Mouse (Mus musculus): Measurements from ENCODE around the gene Golga2. TPM values are rescaled to one million over a fixed set of nuclear protein-coding genes. Genes with fewer than 3 reads are reported as not detected.

Gene Golga2
- polyA plus RNA-seq, 1 experiment from 2014 or later = 20.2 TPM

- Histone ChIP-seq H3K4me3 (ENCODE audit: low read depth, low read length) (no peak overlapping the region), H3K4me1 (replicated peaks; ENCODE audit: control insufficient read depth, insufficient read depth, low read length) (peaks cover 10% of the 10 kb centered on the region), H3K9me3 (ENCODE audit: control insufficient read depth, low read length) (no peaks in the 10 kb centered on the region), H3K27me3 (replicated peaks; ENCODE audit: control insufficient read depth, insufficient read depth, low read length) (no peaks in the 10 kb centered on the region), H3K9ac (ENCODE audit: low read length) (no peak overlapping the region), H3K4me2 (ENCODE audit: low read length) (no peak overlapping the region), H3K36me3 (ENCODE audit: control insufficient read depth, insufficient read depth, low read length) (no peaks in the 10 kb centered on the region), H3K27ac (ENCODE audit: low read depth) (no peak overlapping the region)
- WGBS = 59% methylated on average over 13 of the region's 13 CpGs
- no peak for ATAC-seq (replicated peaks; ENCODE audit: low FRiP score, low TSS enrichment, low read depth)
- no peak for DNase-seq (ENCODE audit: low spot score)
These were observed 63.4 kb downstream of the Golga2 start for GRCm38 (mm10) chr2:32350471-32351051.

GRCm38 (mm10) chr2:32351471-32351961 is 64.3 kb downstream of the Golga2 start:
- H3K4me1 ChIP-seq (replicated peaks; ENCODE audit: control insufficient read depth, insufficient read depth, low read length) = peaks cover 10% of the 10 kb centered on the region
- H3K36me3 ChIP-seq (ENCODE audit: control insufficient read depth, insufficient read depth, low read length) = no peaks in the 10 kb centered on the region
- no peak for DNase-seq (ENCODE audit: low spot score)
- no peak overlapping the region for H3K27ac ChIP-seq (ENCODE audit: low read depth)
- peak overlapping the region; percentile 68 for H3K4me3 ChIP-seq (ENCODE audit: low read depth, low read length)
- peak overlapping the region; percentile 94 for H3K4me2 ChIP-seq (ENCODE audit: low read length)
- H3K9ac ChIP-seq (ENCODE audit: low read length) = peak overlapping the region; percentile 77
- ATAC-seq (replicated peaks; ENCODE audit: low FRiP score, low TSS enrichment, low read depth) = no peak
- H3K9me3 ChIP-seq (ENCODE audit: control insufficient read depth, low read length) = no peaks in the 10 kb centered on the region
- 50% methylated on average over 9 of the region's 9 CpGs for WGBS
- H3K27me3 ChIP-seq (replicated peaks; ENCODE audit: control insufficient read depth, insufficient read depth, low read length) = no peaks in the 10 kb centered on the region

- Histone ChIP-seq H3K9ac (ENCODE audit: low read length) (peak within 1 kb of the TSS; percentile 77), H3K9me3 (ENCODE audit: control insufficient read depth, low read length) (no peaks in the 10 kb centered on the region), H3K4me1 (replicated peaks; ENCODE audit: control insufficient read depth, insufficient read depth, low read length) (peaks cover 10% of the 10 kb centered on the region), H3K4me3 (ENCODE audit: low read depth, low read length) (peak within 1 kb of the TSS; percentile 68), H3K4me2 (ENCODE audit: low read length) (peak within 1 kb of the TSS; percentile 94), H3K36me3 (ENCODE audit: control insufficient read depth, insufficient read depth, low read length) (no peaks in the 10 kb centered on the region), H3K27ac (ENCODE audit: low read depth) (peak within 1 kb of the TSS; percentile 33; the same call in 1 of the 2 replicates), H3K27me3 (replicated peaks; ENCODE audit: control insufficient read depth, insufficient read depth, low read length) (no peaks in the 10 kb centered on the region)
- WGBS = 2% methylated on average over 26 of the region's 52 CpGs
- peak; percentile 26 for ATAC-seq (replicated peaks; ENCODE audit: low FRiP score, low TSS enrichment, low read depth)
- DNase-seq (ENCODE audit: low spot score) = peak; percentile 70
These were observed 65.2 kb downstream of the Golga2 start, which contains the start of gene Ciz1 for GRCm38 (mm10) chr2:32352151-32353006. Gene Ciz1 (plus strand): TSS chr2:32352327.

- under 1% methylated on average over 56 of the region's 63 CpGs for WGBS
These were observed 65.9 kb downstream of the Golga2 start, which contains the start of gene Dnm1 for GRCm38 (mm10) chr2:32353007-32353542. Gene Dnm1 (minus strand): TSS chr2:32353338.

GRCm38 (mm10) chr2:32353836-32354235 is 66.7 kb downstream of the Golga2 start:
- ATAC-seq (replicated peaks; ENCODE audit: low FRiP score, low TSS enrichment, low read depth) = no peak
- no peak for DNase-seq (ENCODE audit: low spot score)
- H3K36me3 ChIP-seq (ENCODE audit: control insufficient read depth, insufficient read depth, low read length) = no peaks in the 10 kb centered on the region
- WGBS = 47% methylated on average over 6 of the region's 6 CpGs
- H3K9me3 ChIP-seq (ENCODE audit: control insufficient read depth, low read length) = no peaks in the 10 kb centered on the region
- H3K4me3 ChIP-seq (ENCODE audit: low read depth, low read length) = no peak overlapping the region
- H3K4me1 ChIP-seq (replicated peaks; ENCODE audit: control insufficient read depth, insufficient read depth, low read length) = peaks cover 10% of the 10 kb centered on the region
- H3K27ac ChIP-seq (ENCODE audit: low read depth) = peak overlapping the region; percentile 76
- H3K4me2 ChIP-seq (ENCODE audit: low read length) = peak overlapping the region; percentile 94
- peak overlapping the region; percentile 1; the same call in 1 of the 2 replicates for H3K9ac ChIP-seq (ENCODE audit: low read length)
- no peaks in the 10 kb centered on the region for H3K27me3 ChIP-seq (replicated peaks; ENCODE audit: control insufficient read depth, insufficient read depth, low read length)

More at GRCm38 (mm10) chr2:32353007-32353542, 65.9 kb downstream of the Golga2 start, which contains the start of gene Dnm1:
- peaks cover 10% of the 10 kb centered on the region for H3K4me1 ChIP-seq (replicated peaks; ENCODE audit: control insufficient read depth, insufficient read depth, low read length)
- H3K27ac ChIP-seq (ENCODE audit: low read depth) = peak within 1 kb of the TSS; percentile 76
- H3K4me3 ChIP-seq (ENCODE audit: low read depth, low read length) = peak within 1 kb of the TSS; percentile 68
- DNase-seq (ENCODE audit: low spot score) (peak; percentile 98), ATAC-seq (replicated peaks; ENCODE audit: low FRiP score, low TSS enrichment, low read depth) (peak; percentile 59)
- H3K9ac ChIP-seq (ENCODE audit: low read length) = peak within 1 kb of the TSS; percentile 77
- peak within 1 kb of the TSS; percentile 94 for H3K4me2 ChIP-seq (ENCODE audit: low read length)
- no peaks in the 10 kb centered on the region for H3K27me3 ChIP-seq (replicated peaks; ENCODE audit: control insufficient read depth, insufficient read depth, low read length)
- no peaks in the 10 kb centered on the region for H3K36me3 ChIP-seq (ENCODE audit: control insufficient read depth, insufficient read depth, low read length)
- no peaks in the 10 kb centered on the region for H3K9me3 ChIP-seq (ENCODE audit: control insufficient read depth, low read length)

- Histone ChIP-seq H3K4me3 (ENCODE audit: low read depth, low read length) (no peak overlapping the region), H3K36me3 (ENCODE audit: control insufficient read depth, insufficient read depth, low read length) (no peaks in the 10 kb centered on the region), H3K4me2 (ENCODE audit: low read length) (no peak overlapping the region; the same call in 1 of the 2 replicates), H3K4me1 (replicated peaks; ENCODE audit: control insufficient read depth, insufficient read depth, low read length) (peaks cover 10% of the 10 kb centered on the region), H3K27ac (ENCODE audit: low read depth) (peak overlapping the region; percentile 76), H3K9ac (ENCODE audit: low read length) (no peak overlapping the region), H3K9me3 (ENCODE audit: control insufficient read depth, low read length) (no peaks in the 10 kb centered on the region), H3K27me3 (replicated peaks; ENCODE audit: control insufficient read depth, insufficient read depth, low read length) (no peaks in the 10 kb centered on the region)
- no peak for DNase-seq (ENCODE audit: low spot score)
- WGBS = 88% methylated on average over 3 of the region's 3 CpGs
- peak; percentile 20; the same call in 1 of the 2 replicates for ATAC-seq (replicated peaks; ENCODE audit: low FRiP score, low TSS enrichment, low read depth)
These were observed 67.2 kb downstream of the Golga2 start for GRCm38 (mm10) chr2:32354336-32354895.

- H3K27me3 ChIP-seq (replicated peaks; ENCODE audit: control insufficient read depth, insufficient read depth, low read length) = peaks cover 3% of the 10 kb centered on the region; the same call in 1 of the 2 replicates
These were observed 69.0 kb downstream of the Golga2 start for GRCm38 (mm10) chr2:32356216-32356615.

More at GRCm38 (mm10) chr2:32356216-32356615, 69.0 kb downstream of the Golga2 start:
- WGBS = 77% methylated on average over 10 of the region's 10 CpGs
- no peak overlapping the region for H3K9ac ChIP-seq (ENCODE audit: low read length)
- DNase-seq (ENCODE audit: low spot score) = no peak
- ATAC-seq (replicated peaks; ENCODE audit: low FRiP score, low TSS enrichment, low read depth) = no peak
- no peaks in the 10 kb centered on the region for H3K36me3 ChIP-seq (ENCODE audit: control insufficient read depth, insufficient read depth, low read length)
- H3K9me3 ChIP-seq (ENCODE audit: control insufficient read depth, low read length) = no peaks in the 10 kb centered on the region
- peaks cover 11% of the 10 kb centered on the region for H3K4me1 ChIP-seq (replicated peaks; ENCODE audit: control insufficient read depth, insufficient read depth, low read length)
- no peak overlapping the region for H3K27ac ChIP-seq (ENCODE audit: low read depth)
- H3K4me3 ChIP-seq (ENCODE audit: low read depth, low read length) = no peak overlapping the region
- no peak overlapping the region for H3K4me2 ChIP-seq (ENCODE audit: low read length)

Data from intestine, embryonic 14.5 days (tissue).